ENCODE assay signal across 21 mouse cellular contexts in the genomic region with DNA sequence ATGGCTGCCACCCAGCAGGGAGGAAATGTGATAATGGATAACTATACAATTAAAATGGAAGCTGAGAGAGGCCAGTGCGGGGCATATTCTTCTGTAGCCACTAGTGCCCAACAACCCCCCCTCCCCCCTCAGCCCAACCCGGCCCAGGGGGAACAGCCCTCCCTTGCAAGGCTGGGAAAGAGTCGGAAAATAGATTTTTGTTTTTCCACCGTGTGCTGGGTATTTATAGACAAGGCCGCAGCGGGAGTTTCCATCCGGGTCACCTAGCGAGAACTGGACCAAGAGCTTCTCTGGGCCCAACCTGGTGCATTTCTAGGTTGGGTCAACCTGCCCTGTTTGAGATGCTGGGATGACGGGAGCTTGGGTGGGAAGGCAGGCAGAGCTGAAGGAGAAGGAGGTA. TPM values are rescaled to one million over a fixed set of nuclear protein-coding genes. Genes with fewer than 3 reads are reported as not detected.
DNase-seq lines count a peak whose midpoint lies in the region; ATAC-seq and TF ChIP-seq lines count a peak whose summit lies in the region.
"Had no signal": no experiment of that assay in that cellular context is flagged by ENCODE, and none has a peak within 500 bp of the region (broad histone marks: within the 10 kb centered on the region; RNA-seq: fewer than 3 reads in every experiment).

No protein-coding gene starts in this region.

- no peak for DNase-seq in heart, postnatal 14 days
- no peak for DNase-seq in hindbrain, embryonic 11.5 days (ENCODE audit: low spot score)
- DNase-seq in limb, embryonic 10.5 days (ENCODE audit: low spot score): no peak
- DNase-seq in stomach, postnatal 0 days (ENCODE audit: low spot score): no peak
- DNase-seq: adrenal gland, adult 2 months; cerebellum, adult 11-12 months; cerebellum, postnatal 36 days; liver, embryonic 13.5 days had no signal

- no peak overlapping the region for H3K4me3 ChIP-seq in heart, embryonic 12.5 days
- H3K4me3 ChIP-seq in hindbrain, embryonic 11.5 days (ENCODE audit: low read depth, low read length): no peak overlapping the region
- no peak overlapping the region for H3K4me3 ChIP-seq in limb, embryonic 10.5 days
- H3K4me3 ChIP-seq in midbrain, embryonic 15.5 days: no peak overlapping the region
- no peak overlapping the region for H3K4me3 ChIP-seq in stomach, postnatal 0 days (ENCODE audit: low read depth, low read length)
- H3K4me3 ChIP-seq: embryonic facial prominence, embryonic 13.5 days; layer of hippocampus, adult 2 months; liver, embryonic 13.5 days; myocyte had no signal

- intact Hi-C loops in heart, postnatal 14 days (cut with DNase I): no loop called here

- no peak overlapping the region for H3K9ac ChIP-seq in heart, embryonic 12.5 days
- no peak overlapping the region for H3K9ac ChIP-seq in hindbrain, embryonic 11.5 days (ENCODE audit: low read depth, low read length)
- H3K9ac ChIP-seq in midbrain, embryonic 15.5 days: no peak overlapping the region
- no peak overlapping the region for H3K9ac ChIP-seq in stomach, postnatal 0 days (ENCODE audit: low read length)
- H3K9ac ChIP-seq: embryonic facial prominence, embryonic 13.5 days; liver, embryonic 13.5 days had no signal

- no peaks in the 10 kb centered on the region for H3K36me3 ChIP-seq in heart, embryonic 12.5 days
- no peaks in the 10 kb centered on the region for H3K36me3 ChIP-seq in hindbrain, embryonic 11.5 days (ENCODE audit: control insufficient read depth, insufficient read depth, low read length)
- peaks cover 90% of the 10 kb centered on the region for H3K36me3 ChIP-seq in limb, embryonic 10.5 days
- no peaks in the 10 kb centered on the region; the same call in 1 of the 2 replicates for H3K36me3 ChIP-seq in midbrain, embryonic 15.5 days (replicated peaks)
- H3K36me3 ChIP-seq in stomach, postnatal 0 days (ENCODE audit: control insufficient read depth, insufficient read depth, low read length): no peaks in the 10 kb centered on the region
- H3K36me3 ChIP-seq: G1E; liver, embryonic 13.5 days had no signal

- H3K27me3 ChIP-seq in heart, embryonic 12.5 days (replicated peaks): peaks cover 48% of the 10 kb centered on the region
- H3K27me3 ChIP-seq in hindbrain, embryonic 11.5 days (ENCODE audit: control insufficient read depth, insufficient read depth, low read length): no peaks in the 10 kb centered on the region
- no peaks in the 10 kb centered on the region for H3K27me3 ChIP-seq in limb, embryonic 10.5 days (ENCODE audit: low read depth, poor library complexity, severe bottlenecking)
- no peaks in the 10 kb centered on the region for H3K27me3 ChIP-seq in midbrain, embryonic 15.5 days (replicated peaks)
- H3K27me3 ChIP-seq in stomach, postnatal 0 days (ENCODE audit: control insufficient read depth, insufficient read depth, low read length): no peaks in the 10 kb centered on the region
- H3K27me3 ChIP-seq: embryonic facial prominence, embryonic 13.5 days had no signal

- peaks cover 28% of the 10 kb centered on the region for H3K4me1 ChIP-seq in heart, embryonic 12.5 days (replicated peaks)
- peaks cover 20% of the 10 kb centered on the region for H3K4me1 ChIP-seq in hindbrain, embryonic 11.5 days (replicated peaks; ENCODE audit: control insufficient read depth, insufficient read depth, low read length)
- H3K4me1 ChIP-seq in limb, embryonic 10.5 days: peaks cover 63% of the 10 kb centered on the region
- peaks cover 44% of the 10 kb centered on the region for H3K4me1 ChIP-seq in midbrain, embryonic 15.5 days
- H3K4me1 ChIP-seq in stomach, postnatal 0 days (replicated peaks; ENCODE audit: control insufficient read depth, insufficient read depth): no peaks in the 10 kb centered on the region
- H3K4me1 ChIP-seq: liver, embryonic 13.5 days had no signal

- no peak for ATAC-seq in heart, embryonic 12.5 days (ENCODE audit: insufficient number of reproducible peaks, low FRiP score)
- ATAC-seq in hindbrain, embryonic 11.5 days (ENCODE audit: low FRiP score): 0 out of 2 replicates have a peak, but pooled peaks have one; percentile 18
- no peak for ATAC-seq in midbrain, embryonic 15.5 days (replicated peaks)
- no peak for ATAC-seq in stomach, postnatal 0 days (ENCODE audit: low FRiP score, low TSS enrichment)
- no peak for ATAC-seq in inflammation-experienced regulatory T-cells, adult 6 months
- ATAC-seq: intestine, embryonic 16.5 days had no signal

- TF ChIP-seq EP300 in stomach, postnatal 0 days (optimal IDR thresholded peaks at IDR 0.05): no peak

- TF ChIP-seq CTCF in stomach, postnatal 0 days (IDR thresholded peaks at IDR 0.05; ENCODE audit: low read depth): no peak

- H3K4me2 ChIP-seq in heart, embryonic 12.5 days: no peak overlapping the region
- no peak overlapping the region for H3K4me2 ChIP-seq in hindbrain, embryonic 11.5 days (replicated peaks; ENCODE audit: low read depth, low read length)
- H3K4me2 ChIP-seq in midbrain, embryonic 15.5 days: no peak overlapping the region
- no peak overlapping the region for H3K4me2 ChIP-seq in stomach, postnatal 0 days (replicated peaks; ENCODE audit: low read depth)
- H3K4me2 ChIP-seq: embryonic facial prominence, embryonic 13.5 days; liver, embryonic 13.5 days had no signal

- H3K9me3 ChIP-seq in heart, embryonic 12.5 days (replicated peaks): no peaks in the 10 kb centered on the region
- no peaks in the 10 kb centered on the region for H3K9me3 ChIP-seq in hindbrain, embryonic 11.5 days (ENCODE audit: control insufficient read depth, low read length)
- no peaks in the 10 kb centered on the region for H3K9me3 ChIP-seq in limb, embryonic 10.5 days (replicated peaks)
- no peaks in the 10 kb centered on the region for H3K9me3 ChIP-seq in midbrain, embryonic 15.5 days
- no peaks in the 10 kb centered on the region for H3K9me3 ChIP-seq in stomach, postnatal 0 days (ENCODE audit: control insufficient read depth, low read length)
- H3K9me3 ChIP-seq: embryonic facial prominence, embryonic 13.5 days; G1E; liver, embryonic 13.5 days had no signal

- peak overlapping the region; percentile 52; the same call in 1 of the 2 replicates for H3K27ac ChIP-seq in heart, embryonic 12.5 days (ENCODE audit: poor library complexity, severe bottlenecking)
- no peak overlapping the region; the same call in 1 of the 2 replicates for H3K27ac ChIP-seq in hindbrain, embryonic 11.5 days (ENCODE audit: low read depth, low read length)
- 0 out of 2 replicates have a peak overlapping the region, but pooled peaks have one; percentile 47 for H3K27ac ChIP-seq in limb, embryonic 10.5 days
- H3K27ac ChIP-seq in midbrain, embryonic 15.5 days: peak overlapping the region; percentile 55; the same call in 1 of the 2 replicates
- H3K27ac ChIP-seq in stomach, postnatal 0 days (replicated peaks): no peak overlapping the region
- H3K27ac ChIP-seq: embryonic facial prominence, embryonic 13.5 days; kidney, postnatal 0 days; layer of hippocampus, adult 2 months; liver, embryonic 13.5 days had no signal

- WGBS in heart, embryonic 12.5 days: 61% methylated on average over 9 of the region's 9 CpGs
- 74% methylated on average over 9 of the region's 9 CpGs for WGBS in hindbrain, embryonic 11.5 days
- 79% methylated on average over 9 of the region's 9 CpGs for WGBS in limb, embryonic 10.5 days
- WGBS in midbrain, embryonic 15.5 days: 54% methylated on average over 9 of the region's 9 CpGs
- 77% methylated on average over 9 of the region's 9 CpGs for WGBS in stomach, postnatal 0 days

RNA-seq across cellular contexts. Expression of gene Cacna1g, which starts 32.2 kb away (rescaled TPM):
- 1.9 and 2.7 TPM in 2 replicates for polyA plus RNA-seq in heart, embryonic 12.5 days (2016; fragmentation: Nextera tagmentation; extraction: Ambion mirVana)
- 10 to 100 TPM; 27.6 to 28.8 TPM for total RNA-seq in heart, postnatal 14 days (2021)
- 10.9 and 19.3 TPM in 2 replicates for polyA plus RNA-seq in hindbrain, embryonic 11.5 days (2014; fragmentation: Nextera tagmentation; extraction: Ambion mirVana)
- 12.7 and 21.4 TPM in 2 replicates for polyA plus RNA-seq in limb, embryonic 10.5 days (2016; fragmentation: Nextera tagmentation; extraction: Ambion mirVana)
- polyA plus RNA-seq in midbrain, embryonic 15.5 days (2015; fragmentation: Nextera tagmentation; extraction: Ambion mirVana): 17.7 and 20.7 TPM in 2 replicates
- polyA plus RNA-seq in stomach, postnatal 0 days (2015; fragmentation: Nextera tagmentation; extraction: Ambion mirVana): 1.8 and 2.0 TPM in 2 replicates
- polyA plus RNA-seq in inflammation-experienced regulatory T-cells, adult 6 months (2017; shearing (Covaris generic)): not detected
- total RNA-seq: megakaryocyte progenitor cell, adult 5-6 weeks had no signal
- polyA plus RNA-seq: G1E had no signal

RNA-seq across cellular contexts. Expression of gene Spata20, which starts 44.2 kb away (rescaled TPM):
- polyA plus RNA-seq in heart, embryonic 12.5 days (2016; fragmentation: Nextera tagmentation; extraction: Ambion mirVana): not detected in 2 replicates
- 1 to 10 TPM in 1 of 2 experiments, under 1 TPM in 1; 0.54 to 1.1 TPM for total RNA-seq in heart, postnatal 14 days (2021)
- not detected in 2 replicates for polyA plus RNA-seq in hindbrain, embryonic 11.5 days (2014; fragmentation: Nextera tagmentation; extraction: Ambion mirVana)
- polyA plus RNA-seq in limb, embryonic 10.5 days (2016; fragmentation: Nextera tagmentation; extraction: Ambion mirVana): 0.05 TPM in 1 of 2 replicates, not detected in the other
- 0.48 and 0.69 TPM in 2 replicates for polyA plus RNA-seq in midbrain, embryonic 15.5 days (2015; fragmentation: Nextera tagmentation; extraction: Ambion mirVana)
- 0.05 and 0.18 TPM in 2 replicates for polyA plus RNA-seq in stomach, postnatal 0 days (2015; fragmentation: Nextera tagmentation; extraction: Ambion mirVana)
- polyA plus RNA-seq in inflammation-experienced regulatory T-cells, adult 6 months (2017; shearing (Covaris generic)): not detected
- total RNA-seq: adrenal gland, adult 2 months; G1E; gastrocnemius, adult 8-10 months; megakaryocyte progenitor cell, adult 5-6 weeks had no signal
- polyA plus RNA-seq: adrenal gland, adult 2 months; forebrain, embryonic 11.5 days; G1E; kidney, postnatal 0 days; liver, embryonic 13.5 days; myocyte; spleen, adult 2 months had no signal

RNA-seq across cellular contexts. Expression of gene Abcc3, which starts 49.0 kb away (rescaled TPM):
- 0.44 and 0.59 TPM in 2 replicates for polyA plus RNA-seq in heart, embryonic 12.5 days (2016; fragmentation: Nextera tagmentation; extraction: Ambion mirVana)
- 1 to 10 TPM; 2.6 to 3.3 TPM for total RNA-seq in heart, postnatal 14 days (2021)
- 0.57 and 0.94 TPM in 2 replicates for polyA plus RNA-seq in hindbrain, embryonic 11.5 days (2014; fragmentation: Nextera tagmentation; extraction: Ambion mirVana)
- 0.59 and 0.88 TPM in 2 replicates for polyA plus RNA-seq in limb, embryonic 10.5 days (2016; fragmentation: Nextera tagmentation; extraction: Ambion mirVana)
- polyA plus RNA-seq in midbrain, embryonic 15.5 days (2015; fragmentation: Nextera tagmentation; extraction: Ambion mirVana): 0.70 and 1.3 TPM in 2 replicates
- polyA plus RNA-seq in stomach, postnatal 0 days (2015; fragmentation: Nextera tagmentation; extraction: Ambion mirVana): 25.3 and 31.4 TPM in 2 replicates
- 1 to 10 TPM in 2 of 3 experiments, under 1 TPM in 1; 0.70 to 4.0 (median 1.9) TPM for polyA plus RNA-seq in inflammation-experienced regulatory T-cells, adult 6 months (2017; shearing (Covaris generic))
- polyA plus RNA-seq: G1E, myocyte had no signal

RNA-seq across cellular contexts. Expression of gene Epn3, which starts 58.0 kb away (rescaled TPM):
- polyA plus RNA-seq in heart, embryonic 12.5 days (2016; fragmentation: Nextera tagmentation; extraction: Ambion mirVana): 14.4 and 14.5 TPM in 2 replicates
- 10 to 100 TPM; 19.9 to 24.0 TPM for total RNA-seq in heart, postnatal 14 days (2021)
- 0.80 and 1.3 TPM in 2 replicates for polyA plus RNA-seq in hindbrain, embryonic 11.5 days (2014; fragmentation: Nextera tagmentation; extraction: Ambion mirVana)
- 3.0 and 3.6 TPM in 2 replicates for polyA plus RNA-seq in limb, embryonic 10.5 days (2016; fragmentation: Nextera tagmentation; extraction: Ambion mirVana)
- 0.72 and 1.2 TPM in 2 replicates for polyA plus RNA-seq in midbrain, embryonic 15.5 days (2015; fragmentation: Nextera tagmentation; extraction: Ambion mirVana)
- polyA plus RNA-seq in stomach, postnatal 0 days (2015; fragmentation: Nextera tagmentation; extraction: Ambion mirVana): 53.4 and 60.1 TPM in 2 replicates
- not detected for polyA plus RNA-seq in inflammation-experienced regulatory T-cells, adult 6 months (2017; shearing (Covaris generic))
- total RNA-seq: G1E; megakaryocyte progenitor cell, adult 5-6 weeks had no signal
- polyA plus RNA-seq: G1E had no signal

Comparison
In these comparisons a context has a peak if more than half of its experiments do, and no peak if none do; other contexts are left out.
1. H3K27ac ChIP-seq: peak in heart, embryonic 12.5 days (single experiment), limb, embryonic 10.5 days (single experiment) and midbrain, embryonic 15.5 days (single experiment); none in hindbrain, embryonic 11.5 days (single experiment) and stomach, postnatal 0 days (single experiment).